Mouse (Mus musculus) heart, embryonic 11.5 days (tissue): ENCODE measurements around the gene AI597479. TPM values are rescaled to one million over a fixed set of nuclear protein-coding genes. Genes with fewer than 3 reads are reported as not detected.
A peak's percentile ranks its signal among the peaks of the same experiment; 100 is the strongest.

ENCODE experiments used
- ATAC-seq: fragments of 200-750 bp; cut with Nextera tagmentation; replicated peaks from 2 replicates; pipeline ENCODE4 v1.8.0; 2017; ENCODE audit warnings: moderate library complexity; ENCODE audit not compliant: insufficient number of reproducible peaks, low FRiP score, low TSS enrichment
- H3K27ac ChIP-seq: fragments of 300-500 bp; sonication (generic); 2 replicates; pipeline ENCODE4 v1.5.1; 2014; ENCODE audit warnings: mild to moderate bottlenecking, low read depth, low read length
- H3K27me3 ChIP-seq: fragments of 300-500 bp; sonication (generic); 2 replicates; pipeline ENCODE4 v1.6.1; 2014; ENCODE audit warnings: mild to moderate bottlenecking, low read length, mixed read lengths; ENCODE audit not compliant: control insufficient read depth, insufficient read depth
- H3K36me3 ChIP-seq: fragments of 300-500 bp; sonication (generic); 2 replicates; pipeline ENCODE4 v1.6.1; 2014; ENCODE audit warnings: mild to moderate bottlenecking, low read length, moderate library complexity, mixed read lengths; ENCODE audit not compliant: control insufficient read depth, insufficient read depth
- H3K4me1 ChIP-seq: fragments of 300-500 bp; sonication (generic); 2 replicates; pipeline ENCODE4 v1.6.1; 2014; ENCODE audit warnings: low read length; ENCODE audit not compliant: control insufficient read depth, insufficient read depth
- H3K4me2 ChIP-seq: fragments of 300-500 bp; sonication (generic); 2 replicates; pipeline ENCODE4 v1.6.1; 2014; ENCODE audit warnings: mild to moderate bottlenecking, moderate library complexity
- H3K4me3 ChIP-seq: fragments of 300-500 bp; sonication (generic); 2 replicates; pipeline ENCODE4 v1.5.1; 2014; ENCODE audit warnings: low read depth, low read length
- H3K9ac ChIP-seq: fragments of 300-500 bp; sonication (generic); 2 replicates; pipeline ENCODE4 v1.6.1; 2014; ENCODE audit warnings: mild to moderate bottlenecking, low read depth, low read length, moderate library complexity
- H3K9me3 ChIP-seq: fragments of 300-500 bp; sonication (generic); replicated peaks from 2 replicates; pipeline ENCODE4 v1.6.1; 2016; ENCODE audit warnings: low read length; ENCODE audit not compliant: control insufficient read depth
- WGBS: fragments of 180-500 bp; shearing (Covaris S2); extraction: QIAGEN DNeasy Blood & Tissue Kit; methylation state at CpG from one replicate; pipeline ENCODE4 v1.1.7; 2014; ENCODE audit not compliant: insufficient replicate concordance; 5-methylcytosine and 5-hydroxymethylcytosine counted together
- polyA plus RNA-seq: library from polyadenylated mRNA; unstranded; fragments of >200 nt; fragmentation: Nextera tagmentation; extraction: Ambion mirVana; gene quantifications from 2 replicates; pipeline ENCODE4 v1.2.1, GENCODE M21; 2014

The AI597479 gene
- polyA plus RNA-seq, 1 experiment from 2014 or later, result 22.4 TPM

DNA sequence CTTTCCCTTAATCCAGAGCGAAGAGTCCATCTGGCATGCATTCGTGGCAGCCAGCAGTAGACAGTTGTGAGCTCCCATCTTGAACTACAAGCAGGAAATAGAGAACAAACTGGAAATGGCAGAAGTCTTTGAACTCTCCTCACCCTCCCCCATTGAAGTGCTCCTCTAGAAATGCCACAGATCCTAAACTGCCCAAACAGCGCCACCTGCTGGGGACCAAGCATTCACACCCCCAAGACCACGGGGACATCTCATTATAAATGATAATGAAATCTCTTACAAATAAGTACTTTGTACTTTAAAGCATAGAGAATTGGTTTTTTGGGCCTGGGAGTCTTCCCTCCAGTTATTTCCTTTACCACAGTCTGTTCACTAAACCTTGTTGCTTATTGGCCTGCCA is 12.0 kb downstream of the AI597479 start:
- no peak overlapping the region for H3K4me2 ChIP-seq
- H3K9me3 ChIP-seq, result no peaks in the 10 kb centered on the region
- H3K36me3 ChIP-seq, result peaks cover 13% of the 10 kb centered on the region
- H3K4me3 ChIP-seq, result no peak overlapping the region
- no peaks in the 10 kb centered on the region for H3K4me1 ChIP-seq
- H3K9ac ChIP-seq, result no peak overlapping the region
- H3K27ac ChIP-seq, result no peak overlapping the region
- no peak for ATAC-seq
- 53% methylated on average over 4 of the region's 4 CpGs for WGBS
- H3K27me3 ChIP-seq, result no peaks in the 10 kb centered on the region

GRCm38 (mm10) chr1:43112882-43113281 is 14.4 kb downstream of the AI597479 start:
- peaks cover 18% of the 10 kb centered on the region; the same call in 1 of the 2 replicates for H3K36me3 ChIP-seq
- H3K4me3 ChIP-seq, result no peak overlapping the region
- ATAC-seq, result no peak
- 74% methylated on average over 2 of the region's 2 CpGs for WGBS
- H3K4me1 ChIP-seq, result no peaks in the 10 kb centered on the region
- H3K27ac ChIP-seq, result no peak overlapping the region
- H3K4me2 ChIP-seq, result no peak overlapping the region
- no peak overlapping the region for H3K9ac ChIP-seq
- no peaks in the 10 kb centered on the region for H3K9me3 ChIP-seq
- no peaks in the 10 kb centered on the region for H3K27me3 ChIP-seq

DNA sequence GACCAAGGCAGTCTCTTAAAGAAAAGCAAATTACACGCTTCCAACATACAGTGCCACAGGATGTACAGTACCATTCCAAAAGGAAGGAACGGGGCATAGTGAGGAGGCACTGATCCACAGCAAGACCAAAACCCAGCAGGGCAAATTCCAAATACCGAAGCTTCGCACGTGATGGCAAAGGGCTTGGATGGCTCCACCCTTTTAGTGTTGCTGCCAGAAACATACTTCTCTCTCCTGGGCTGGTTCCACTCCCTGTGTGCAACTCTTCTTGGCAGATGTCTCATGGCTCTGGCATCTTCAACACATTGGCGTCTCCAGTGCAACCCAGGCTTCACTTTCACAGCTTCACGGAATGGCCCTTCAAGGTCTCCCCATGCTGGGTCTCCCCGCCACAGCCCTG is 18.9 kb downstream of the AI597479 start:
- H3K9ac ChIP-seq, result no peak overlapping the region
- H3K27ac ChIP-seq, result no peak overlapping the region
- H3K4me1 ChIP-seq, result no peaks in the 10 kb centered on the region
- H3K4me2 ChIP-seq, result no peak overlapping the region
- H3K27me3 ChIP-seq, result no peaks in the 10 kb centered on the region
- no peaks in the 10 kb centered on the region for H3K9me3 ChIP-seq
- no peak for ATAC-seq
- H3K4me3 ChIP-seq, result no peak overlapping the region
- 90% methylated on average over 8 of the region's 8 CpGs for WGBS
- peaks cover 18% of the 10 kb centered on the region; the same call in 1 of the 2 replicates for H3K36me3 ChIP-seq

DNA sequence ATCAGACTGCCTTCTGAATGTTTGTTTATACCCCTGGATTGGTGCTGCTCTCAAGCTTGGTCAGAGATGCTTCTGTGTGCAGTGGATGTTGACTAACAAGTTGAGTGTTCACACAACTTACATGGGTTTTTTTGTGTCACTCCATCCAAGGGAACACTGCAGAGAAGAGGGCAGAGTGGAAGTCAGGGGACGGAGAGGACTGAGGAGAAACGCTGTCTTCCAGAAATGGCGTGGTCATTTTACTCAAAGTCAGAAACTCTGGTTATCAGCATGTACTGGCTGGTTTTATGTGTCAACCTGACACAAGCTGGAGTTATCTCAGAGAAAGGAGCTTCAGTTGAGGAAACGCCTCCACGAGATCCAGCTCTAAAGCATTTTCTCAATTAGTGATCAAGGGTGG is 22.4 kb downstream of the AI597479 start:
- H3K27ac ChIP-seq, result no peak overlapping the region
- peaks cover 5% of the 10 kb centered on the region; the same call in 1 of the 2 replicates for H3K4me1 ChIP-seq
- no peak overlapping the region for H3K4me3 ChIP-seq
- peaks cover 24% of the 10 kb centered on the region for H3K36me3 ChIP-seq
- WGBS, result 83% methylated on average over 5 of the region's 5 CpGs
- H3K4me2 ChIP-seq, result no peak overlapping the region
- ATAC-seq, result no peak
- no peak overlapping the region for H3K9ac ChIP-seq
- H3K9me3 ChIP-seq, result no peaks in the 10 kb centered on the region
- H3K27me3 ChIP-seq, result no peaks in the 10 kb centered on the region

DNA sequence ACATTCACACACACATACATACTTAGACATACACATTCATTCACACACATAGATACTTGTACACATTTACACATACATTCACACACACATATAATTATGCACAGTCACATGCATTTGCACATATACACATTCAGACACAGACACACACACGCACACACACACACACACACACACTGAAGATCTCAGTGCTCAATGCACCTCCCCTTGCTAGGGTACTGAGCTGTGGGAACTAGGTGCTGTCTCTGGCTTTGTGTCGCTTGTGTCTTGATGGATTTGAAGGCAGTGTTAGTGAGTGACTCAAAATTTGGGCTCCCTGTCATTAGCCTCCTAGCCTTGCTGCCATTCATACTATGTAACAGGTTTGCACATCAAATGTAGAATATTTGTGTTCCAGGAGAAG is 24.1 kb downstream of the AI597479 start:
- no peak overlapping the region for H3K9ac ChIP-seq

DNA sequence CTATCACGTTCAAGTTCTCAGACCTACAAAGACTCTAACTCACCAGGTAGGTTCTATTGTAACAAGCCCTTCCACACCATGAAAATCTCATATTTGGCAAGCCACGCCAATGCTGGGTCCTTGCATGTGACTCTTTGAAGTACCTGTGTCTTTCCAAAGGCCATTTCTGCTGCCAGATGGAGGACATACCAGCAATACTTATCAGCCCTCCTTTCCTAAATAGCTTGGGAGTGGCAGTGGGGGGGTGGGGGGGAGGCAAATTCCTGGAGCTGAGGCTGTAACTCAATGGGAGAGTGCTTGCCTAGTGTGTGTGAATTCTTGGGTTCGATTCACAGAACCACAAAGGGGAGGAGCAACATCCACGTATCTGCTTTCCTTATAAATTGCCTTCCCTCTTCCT is 26.2 kb downstream of the AI597479 start:
- Histone ChIP-seq H3K36me3 (peaks cover 27% of the 10 kb centered on the region), H3K9me3 (no peaks in the 10 kb centered on the region), H3K4me1 (peaks cover 13% of the 10 kb centered on the region; the same call in 1 of the 2 replicates), H3K9ac (no peak overlapping the region), H3K4me3 (no peak overlapping the region), H3K27ac (no peak overlapping the region), H3K27me3 (no peaks in the 10 kb centered on the region), H3K4me2 (no peak overlapping the region)
- no peak for ATAC-seq
- 61% methylated on average over 4 of the region's 4 CpGs for WGBS

More for the DNA sequence above, 24.1 kb downstream of the AI597479 start:
- H3K4me3 ChIP-seq, result no peak overlapping the region
- peaks cover 5% of the 10 kb centered on the region; the same call in 1 of the 2 replicates for H3K4me1 ChIP-seq
- H3K9me3 ChIP-seq, result no peaks in the 10 kb centered on the region
- H3K4me2 ChIP-seq, result no peak overlapping the region
- H3K27me3 ChIP-seq, result no peaks in the 10 kb centered on the region
- peaks cover 22% of the 10 kb centered on the region for H3K36me3 ChIP-seq
- no peak for ATAC-seq
- 88% methylated on average over 2 of the region's 2 CpGs for WGBS
- no peak overlapping the region for H3K27ac ChIP-seq

- peaks cover 29% of the 10 kb centered on the region for H3K36me3 ChIP-seq
- no peaks in the 10 kb centered on the region for H3K9me3 ChIP-seq
- ATAC-seq, result no peak
- H3K4me2 ChIP-seq, result no peak overlapping the region
- no peaks in the 10 kb centered on the region for H3K27me3 ChIP-seq
- H3K27ac ChIP-seq, result no peak overlapping the region
- H3K4me1 ChIP-seq, result peaks cover 22% of the 10 kb centered on the region
- no peak overlapping the region for H3K9ac ChIP-seq
- H3K4me3 ChIP-seq, result no peak overlapping the region
Observed at GRCm38 (mm10) chr1:43127196-43127595, 28.7 kb downstream of the AI597479 start.

DNA sequence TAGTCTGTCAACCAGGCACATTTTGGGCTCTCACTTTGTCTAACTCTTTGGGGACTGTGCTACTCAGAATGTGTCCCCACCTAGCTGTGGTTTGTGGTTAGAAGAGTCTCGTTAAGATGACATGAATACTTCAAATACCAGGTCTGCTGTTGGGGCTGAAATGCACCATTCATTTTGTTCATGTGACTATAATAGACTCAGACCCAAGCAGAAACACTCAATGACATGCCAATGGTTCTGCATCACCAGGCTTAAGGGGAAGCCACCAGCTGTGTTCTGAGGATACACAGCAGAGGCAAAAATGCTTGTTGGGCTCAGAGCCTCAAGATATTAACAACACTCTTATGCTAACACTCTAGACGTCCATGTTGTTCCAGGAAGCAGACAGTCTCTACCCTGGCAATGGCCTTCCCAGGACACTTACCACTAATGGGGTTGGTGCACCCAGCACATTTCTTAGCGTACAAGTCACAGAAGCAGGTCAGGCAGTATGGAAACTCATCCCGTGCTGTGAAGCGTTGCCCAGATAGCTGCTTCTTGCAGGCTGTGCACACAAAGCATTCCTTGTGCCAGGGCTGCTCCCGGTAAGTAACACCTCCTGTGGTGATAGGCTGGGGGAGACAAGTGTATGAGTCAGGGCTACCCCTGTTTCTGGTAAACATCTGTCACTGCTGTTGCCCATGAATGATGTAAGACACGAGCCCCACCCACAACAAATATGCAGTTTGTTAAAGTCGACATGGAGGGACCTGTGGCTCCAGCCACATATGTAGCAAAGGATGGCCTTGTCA is 29.5 kb downstream of the AI597479 start:
- 41% methylated on average over 8 of the region's 8 CpGs for WGBS
- peaks cover 29% of the 10 kb centered on the region for H3K36me3 ChIP-seq
- 0 out of 2 replicates have a peak overlapping the region, but pooled peaks have one; percentile 12 for H3K27ac ChIP-seq
- peaks cover 22% of the 10 kb centered on the region for H3K4me1 ChIP-seq
- H3K9ac ChIP-seq, result no peak overlapping the region
- H3K27me3 ChIP-seq, result no peaks in the 10 kb centered on the region
- no peak overlapping the region for H3K4me2 ChIP-seq
- no peak overlapping the region for H3K4me3 ChIP-seq
- no peak for ATAC-seq
- H3K9me3 ChIP-seq, result no peaks in the 10 kb centered on the region
